ENCODE assay signal across 20 mouse cellular contexts in the genomic region with DNA sequence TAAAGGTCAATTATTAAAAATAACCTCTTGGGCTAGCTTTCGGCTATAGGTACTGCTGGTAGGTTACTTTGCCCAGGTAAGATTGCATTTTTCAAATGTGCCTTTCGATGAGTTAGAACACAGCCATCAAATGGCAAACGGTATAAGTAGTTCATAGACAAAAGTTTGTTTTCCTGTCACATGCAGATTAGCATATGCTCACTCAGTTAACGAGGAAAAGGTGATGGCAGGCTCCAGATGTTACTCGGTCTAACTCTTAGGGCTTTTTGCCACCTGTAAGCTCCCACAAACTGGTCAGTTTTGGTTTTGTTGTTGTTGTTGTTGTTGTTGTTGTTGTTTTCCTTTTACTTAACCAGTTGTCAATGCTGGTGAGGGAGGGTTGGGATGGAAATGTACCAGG. TPM values are rescaled to one million over a fixed set of nuclear protein-coding genes. Genes with fewer than 3 reads are reported as not detected.
A peak's percentile ranks its signal among the peaks of the same experiment; 100 is the strongest.
DNase-seq lines count a peak whose midpoint lies in the region; ATAC-seq and TF ChIP-seq lines count a peak whose summit lies in the region.
"Had no signal": no experiment of that assay in that cellular context is flagged by ENCODE, and none has a peak within 500 bp of the region (broad histone marks: within the 10 kb centered on the region; RNA-seq: fewer than 3 reads in every experiment).

No protein-coding gene starts in this region.

- H3K4me1 ChIP-seq in forebrain, embryonic 13.5 days: no peaks in the 10 kb centered on the region; the same call in 1 of the 2 replicates
- no peaks in the 10 kb centered on the region for H3K4me1 ChIP-seq in forebrain, embryonic 11.5 days (replicated peaks; ENCODE audit: control insufficient read depth, insufficient read depth, low read length)
- H3K4me1 ChIP-seq in thymus, adult 2 months (replicated peaks; ENCODE audit: control insufficient read depth, insufficient read depth, low read length): peaks cover 24% of the 10 kb centered on the region
- no peaks in the 10 kb centered on the region for H3K4me1 ChIP-seq in forebrain, postnatal 0 days (ENCODE audit: insufficient read depth)
- no peaks in the 10 kb centered on the region for H3K4me1 ChIP-seq in midbrain, embryonic 16.5 days (ENCODE audit: control insufficient read depth, insufficient read depth, low read length)
- H3K4me1 ChIP-seq: hindbrain, embryonic 10.5 days; hindbrain, embryonic 13.5 days had no signal

- H3K9ac ChIP-seq in forebrain, embryonic 13.5 days: no peak overlapping the region
- H3K9ac ChIP-seq in forebrain, embryonic 11.5 days (ENCODE audit: low read length): no peak overlapping the region
- no peak overlapping the region for H3K9ac ChIP-seq in forebrain, postnatal 0 days
- H3K9ac ChIP-seq in midbrain, embryonic 16.5 days (ENCODE audit: low read depth, low read length): no peak overlapping the region
- H3K9ac ChIP-seq: heart, embryonic 12.5 days; heart, embryonic 15.5 days; hindbrain, embryonic 13.5 days had no signal

- H3K27me3 ChIP-seq in forebrain, embryonic 13.5 days: no peaks in the 10 kb centered on the region
- H3K27me3 ChIP-seq in forebrain, embryonic 11.5 days (ENCODE audit: control insufficient read depth, insufficient read depth, low read length): no peaks in the 10 kb centered on the region
- no peaks in the 10 kb centered on the region for H3K27me3 ChIP-seq in thymus, adult 2 months (ENCODE audit: control insufficient read depth, insufficient read depth, low read length)
- H3K27me3 ChIP-seq in forebrain, postnatal 0 days (ENCODE audit: insufficient read depth, low read length): no peaks in the 10 kb centered on the region
- H3K27me3 ChIP-seq in midbrain, embryonic 16.5 days (ENCODE audit: control insufficient read depth, insufficient read depth, low read depth, low read length): no peaks in the 10 kb centered on the region
- H3K27me3 ChIP-seq: heart, embryonic 12.5 days; heart, embryonic 15.5 days; hindbrain, embryonic 13.5 days had no signal

- no peak overlapping the region for H3K4me2 ChIP-seq in forebrain, embryonic 13.5 days
- no peak overlapping the region for H3K4me2 ChIP-seq in forebrain, embryonic 11.5 days (ENCODE audit: low read depth, low read length, severe bottlenecking)
- no peak overlapping the region for H3K4me2 ChIP-seq in forebrain, postnatal 0 days (ENCODE audit: low read depth)
- H3K4me2 ChIP-seq in midbrain, embryonic 16.5 days (ENCODE audit: low read length): no peak overlapping the region
- H3K4me2 ChIP-seq: heart, embryonic 12.5 days; heart, embryonic 15.5 days; hindbrain, embryonic 13.5 days had no signal

- DNase-seq in forebrain, embryonic 11.5 days (ENCODE audit: low spot score): no peak
- no peak for DNase-seq in thymus, adult 2 months
- DNase-seq in thymus, postnatal 25 days: no peak
- peak; percentile 33 for DNase-seq in forebrain, postnatal 0 days
- no peak for DNase-seq in spleen, postnatal 10 days (ENCODE audit: low spot score in 2 of 2)
- DNase-seq: adrenal gland, adult 8-10 months; adrenal gland, postnatal 25 days; cerebellum, adult 18-20 months; cerebellum, adult 9-10 months; cerebellum, postnatal 14 days; gastrocnemius, postnatal 25 days; heart, adult 18-20 months; heart, postnatal 10 days; heart, postnatal 36 days had no signal

- H3K9me3 ChIP-seq in forebrain, embryonic 13.5 days (replicated peaks): no peaks in the 10 kb centered on the region
- H3K9me3 ChIP-seq in forebrain, embryonic 11.5 days (ENCODE audit: control insufficient read depth, low read length): no peaks in the 10 kb centered on the region
- no peaks in the 10 kb centered on the region for H3K9me3 ChIP-seq in forebrain, postnatal 0 days (ENCODE audit: low read length)
- H3K9me3 ChIP-seq in midbrain, embryonic 16.5 days (replicated peaks; ENCODE audit: control insufficient read depth, low read length, poor library complexity, severe bottlenecking): no peaks in the 10 kb centered on the region
- H3K9me3 ChIP-seq: heart, embryonic 12.5 days; heart, embryonic 15.5 days; hindbrain, embryonic 10.5 days; hindbrain, embryonic 13.5 days had no signal

- H3K4me3 ChIP-seq in forebrain, embryonic 13.5 days: no peak overlapping the region
- no peak overlapping the region for H3K4me3 ChIP-seq in forebrain, embryonic 11.5 days (ENCODE audit: low read depth, low read length)
- H3K4me3 ChIP-seq in thymus, adult 2 months (ENCODE audit: control insufficient read depth, insufficient read depth, low read length): no peak overlapping the region
- H3K4me3 ChIP-seq in forebrain, postnatal 0 days (ENCODE audit: low read depth, low read length): no peak overlapping the region
- no peak overlapping the region for H3K4me3 ChIP-seq in midbrain, embryonic 16.5 days (ENCODE audit: low read depth, low read length)
- H3K4me3 ChIP-seq: heart, embryonic 12.5 days; heart, embryonic 15.5 days; hindbrain, embryonic 10.5 days; hindbrain, embryonic 13.5 days had no signal

- peaks cover 28% of the 10 kb centered on the region for H3K36me3 ChIP-seq in forebrain, embryonic 13.5 days (ENCODE audit: poor library complexity, severe bottlenecking)
- H3K36me3 ChIP-seq in forebrain, embryonic 11.5 days (ENCODE audit: control insufficient read depth, insufficient read depth, low read length): peaks cover 4% of the 10 kb centered on the region; the same call in 1 of the 2 replicates
- peaks cover 34% of the 10 kb centered on the region for H3K36me3 ChIP-seq in thymus, adult 2 months (ENCODE audit: control insufficient read depth, insufficient read depth, low read length)
- H3K36me3 ChIP-seq in forebrain, postnatal 0 days (ENCODE audit: insufficient read depth): peaks cover 22% of the 10 kb centered on the region
- H3K36me3 ChIP-seq in midbrain, embryonic 16.5 days (ENCODE audit: control insufficient read depth, insufficient read depth, low read length): peaks cover 15% of the 10 kb centered on the region

- TF ChIP-seq CTCF in thymus, adult 2 months (IDR thresholded peaks at IDR 0.05; ENCODE audit: borderline replicate concordance, control insufficient read depth, extremely low read depth, insufficient read depth, low read length, poor library complexity): no peak
- TF ChIP-seq CTCF in forebrain, postnatal 0 days (IDR thresholded peaks at IDR 0.05; ENCODE audit: low read depth): no peak

- H3K27ac ChIP-seq in forebrain, embryonic 13.5 days: no peak overlapping the region
- H3K27ac ChIP-seq in forebrain, embryonic 11.5 days (ENCODE audit: low read depth, low read length): no peak overlapping the region
- peak overlapping the region; percentile 83 for H3K27ac ChIP-seq in thymus, adult 2 months (ENCODE audit: control insufficient read depth, insufficient read depth, low read length)
- H3K27ac ChIP-seq in forebrain, postnatal 0 days (ENCODE audit: low read depth, low read length): no peak overlapping the region
- no peak overlapping the region for H3K27ac ChIP-seq in midbrain, embryonic 16.5 days (ENCODE audit: low read length)
- H3K27ac ChIP-seq: heart, embryonic 15.5 days; hindbrain, embryonic 10.5 days; hindbrain, embryonic 13.5 days had no signal

- 59% methylated on average over 5 of the region's 5 CpGs for WGBS in forebrain, embryonic 13.5 days
- WGBS in forebrain, embryonic 11.5 days: 76% methylated on average over 5 of the region's 5 CpGs
- WGBS in thymus, adult 2 months: 37% methylated on average over 5 of the region's 5 CpGs
- 49% methylated on average over 5 of the region's 5 CpGs for WGBS in forebrain, postnatal 0 days
- WGBS in midbrain, embryonic 16.5 days: 89% methylated on average over 5 of the region's 5 CpGs

- no peak for TF ChIP-seq POLR2A in thymus, adult 2 months (IDR thresholded peaks at IDR 0.05; ENCODE audit: control insufficient read depth, extremely low read depth, insufficient read depth, low read length, poor library complexity)

- peak; percentile 52; the same call in 1 of the 2 replicates for ATAC-seq in forebrain, embryonic 13.5 days
- ATAC-seq in forebrain, embryonic 11.5 days (replicated peaks; ENCODE audit: low FRiP score): no peak
- 0 out of 2 replicates have a peak, but pooled peaks have one; percentile 22 for ATAC-seq in forebrain, postnatal 0 days
- no peak for ATAC-seq in midbrain, embryonic 16.5 days

RNA-seq across cellular contexts. Expression of gene Il6st, which starts 44.6 kb away (rescaled TPM):
- 9.5 and 11.0 TPM in 2 replicates for polyA plus RNA-seq in forebrain, embryonic 13.5 days (2015; fragmentation: Nextera tagmentation; extraction: Ambion mirVana)
- 28.6 and 32.0 TPM in 2 replicates for polyA plus RNA-seq in forebrain, embryonic 11.5 days (2014; fragmentation: Nextera tagmentation; extraction: Ambion mirVana)
- 38.1 and 45.8 TPM in 2 replicates for polyA plus RNA-seq in thymus, adult 2 months (2012; rRNA removed)
- total RNA-seq in forebrain, postnatal 0 days (2014; rRNA removed): 23.0 and 32.1 TPM in 2 replicates
- polyA plus RNA-seq in forebrain, postnatal 0 days (2015; fragmentation: Nextera tagmentation; extraction: Ambion mirVana): 8.8 and 14.9 TPM in 2 replicates
- polyA plus RNA-seq in midbrain, embryonic 16.5 days (2015; fragmentation: Nextera tagmentation; extraction: Ambion mirVana): 20.5 and 25.1 TPM in 2 replicates

Comparison
In these comparisons a context has a peak if more than half of its experiments do, and no peak if none do; other contexts are left out.
1. ATAC-seq: peak in forebrain, embryonic 13.5 days (single experiment) and forebrain, postnatal 0 days (single experiment); none in forebrain, embryonic 11.5 days (single experiment) and midbrain, embryonic 16.5 days (single experiment).